Mouse (Mus musculus): ENCODE measurements at regions not wholly inside any gene's neighbourhood (a gene's known extent, or its start where the extent isn't known, plus 50 kb on each side); places are given as distances from the start of the nearest gene placed in this dataset.

DNA sequence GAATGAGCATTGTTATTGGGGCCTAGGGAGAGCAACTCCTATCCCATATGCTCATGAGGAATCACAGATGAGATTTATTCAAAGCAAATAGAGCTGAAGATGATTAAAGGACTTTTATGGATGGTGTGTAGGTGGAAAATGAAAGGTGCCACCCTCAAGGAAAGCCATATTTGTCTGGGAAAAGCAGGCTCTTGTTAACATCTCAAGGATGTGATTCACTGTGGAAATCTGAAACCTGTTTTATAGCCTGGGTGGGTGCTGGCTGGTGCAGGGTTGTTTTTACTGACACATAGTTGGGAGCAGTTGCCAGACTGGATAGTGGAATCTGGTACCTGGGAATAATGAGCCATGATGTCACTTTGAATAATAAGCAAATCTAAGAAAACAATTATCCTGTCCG is 70.7 kb upstream of the Cask start:
- DNase-seq (ENCODE audit: low read depth, low spot score), result no peak

- DNase-seq (ENCODE audit: low read depth, low spot score), result peak; percentile 9
Observed at GRCm38 (mm10) chrX:13918659-13919058, 67.5 kb upstream of the Cask start.
